Mouse (Mus musculus) induced T-regulatory cell, adult 2 months (primary cell): Measurements from ENCODE around the gene Dnajc28.

Experiments
- DNase-seq: peaks from one replicate; pipeline ENCODE4 v3.0.0-alpha.2; 2012; ENCODE audit warnings: low read depth

Dnajc28 gene

GRCm38 (mm10) chr16:91587730-91588453 is 30.9 kb downstream of the Dnajc28 start:
- DNase-seq = peak; percentile 38

GRCm38 (mm10) chr16:91586244-91586643 is 32.6 kb downstream of the Dnajc28 start:
- DNase-seq = no peak

- no peak for DNase-seq
Measured at GRCm38 (mm10) chr16:91585617-91586016, 33.2 kb downstream of the Dnajc28 start.

- DNase-seq = peak; percentile 75
Measured at GRCm38 (mm10) chr16:91582307-91582706, 36.5 kb downstream of the Dnajc28 start.

- no peak for DNase-seq
Measured at GRCm38 (mm10) chr16:91578980-91579720, 39.7 kb downstream of the Dnajc28 start.

GRCm38 (mm10) chr16:91575151-91575550 is 43.7 kb downstream of the Dnajc28 start:
- DNase-seq = no peak

- no peak for DNase-seq
Measured at GRCm38 (mm10) chr16:91571105-91571504, 47.7 kb downstream of the Dnajc28 start.

- no peak for DNase-seq
Measured at GRCm38 (mm10) chr16:91568960-91569359, 49.9 kb downstream of the Dnajc28 start.

GRCm38 (mm10) chr16:91566002-91566401 is 52.8 kb downstream of the Dnajc28 start:
- no peak for DNase-seq

GRCm38 (mm10) chr16:91565292-91565951 is 53.4 kb downstream of the Dnajc28 start:
- no peak for DNase-seq

GRCm38 (mm10) chr16:91564580-91565291 is 54.1 kb downstream of the Dnajc28 start:
- DNase-seq = no peak
